Mouse (Mus musculus): ENCODE measurements around the gene Spc24. TPM values are rescaled to one million over a fixed set of nuclear protein-coding genes. Genes with fewer than 3 reads are reported as not detected.
A peak's percentile ranks its signal among the peaks of the same experiment; 100 is the strongest.

Spc24 gene
- polyA plus RNA-seq, 1 experiment = 80.1 TPM

- peaks cover 34% of the 10 kb centered on the region for H3K36me3 ChIP-seq (ENCODE audit: control insufficient read depth, insufficient read depth)
- no peak overlapping the region for H3K4me3 ChIP-seq (ENCODE audit: insufficient read depth, poor library complexity, severe bottlenecking)
- no peaks in the 10 kb centered on the region for H3K79me3 ChIP-seq (ENCODE audit: low read depth)
Observed at GRCm38 (mm10) chr9:21767896-21768295, 7.8 kb upstream of the Spc24 start.

GRCm38 (mm10) chr9:21764084-21764999 is 4.2 kb upstream of the Spc24 start:
- Histone ChIP-seq H3K36me3 (ENCODE audit: control insufficient read depth, insufficient read depth) (peaks cover 16% of the 10 kb centered on the region), H3ac (ENCODE audit: control insufficient read depth, insufficient read length, low read depth) (no peak overlapping the region), H3K79me3 (ENCODE audit: low read depth) (peaks cover 4% of the 10 kb centered on the region), H3K79me2 (ENCODE audit: control insufficient read depth, insufficient read depth) (peaks cover 7% of the 10 kb centered on the region), H3K27me3 (ENCODE audit: control insufficient read depth, insufficient read depth, insufficient read length) (no peaks in the 10 kb centered on the region), H3K4me3 (ENCODE audit: insufficient read depth, poor library complexity, severe bottlenecking) (no peak overlapping the region)
- TF ChIP-seq MYOG (IDR thresholded peaks at IDR 0.05; ENCODE audit: control insufficient read depth, extremely low read depth, insufficient read length) (no peak), CTCF (IDR thresholded peaks at IDR 0.05; ENCODE audit: control insufficient read depth, insufficient read depth, insufficient read length) (no peak), CEBPB (IDR thresholded peaks at IDR 0.05; ENCODE audit: low read depth) (no peak), MAX (IDR thresholded peaks at IDR 0.05) (no peak), USF1 (IDR thresholded peaks at IDR 0.05; ENCODE audit: low read depth) (no peak), MYOD1 (IDR thresholded peaks at IDR 0.05; ENCODE audit: control insufficient read depth, insufficient read length, low read depth) (no peak), FOSL1 (IDR thresholded peaks at IDR 0.05; ENCODE audit: insufficient read depth, low read length, poor library complexity, severe bottlenecking) (no peak)

More at GRCm38 (mm10) chr9:21767896-21768295, 7.8 kb upstream of the Spc24 start:
- Histone ChIP-seq H3K27me3 (ENCODE audit: control insufficient read depth, insufficient read depth, insufficient read length) (no peaks in the 10 kb centered on the region), H3K79me2 (ENCODE audit: control insufficient read depth, insufficient read depth) (no peaks in the 10 kb centered on the region), H3ac (ENCODE audit: control insufficient read depth, insufficient read length, low read depth) (no peak overlapping the region)
- TF ChIP-seq CTCF (IDR thresholded peaks at IDR 0.05; ENCODE audit: control insufficient read depth, insufficient read depth, insufficient read length) (no peak), CEBPB (IDR thresholded peaks at IDR 0.05; ENCODE audit: low read depth) (no peak), USF1 (IDR thresholded peaks at IDR 0.05; ENCODE audit: low read depth) (no peak), MAX (IDR thresholded peaks at IDR 0.05) (no peak), MYOG (IDR thresholded peaks at IDR 0.05; ENCODE audit: control insufficient read depth, extremely low read depth, insufficient read length) (no peak)

- TF ChIP-seq MYOD1 (IDR thresholded peaks at IDR 0.05; ENCODE audit: control insufficient read depth, insufficient read length, low read depth) = no peak
- no peak for TF ChIP-seq MYOG (IDR thresholded peaks at IDR 0.05; ENCODE audit: control insufficient read depth, extremely low read depth, insufficient read length)
- TF ChIP-seq MAX (IDR thresholded peaks at IDR 0.05) = no peak
- Histone ChIP-seq H3K4me3 (ENCODE audit: insufficient read depth, poor library complexity, severe bottlenecking) (no peak overlapping the region), H3K27me3 (ENCODE audit: control insufficient read depth, insufficient read depth, insufficient read length) (no peaks in the 10 kb centered on the region), H3K79me2 (ENCODE audit: control insufficient read depth, insufficient read depth) (peaks cover 29% of the 10 kb centered on the region), H3K79me3 (ENCODE audit: low read depth) (peaks cover 18% of the 10 kb centered on the region), H3ac (ENCODE audit: control insufficient read depth, insufficient read length, low read depth) (no peak overlapping the region), H3K36me3 (ENCODE audit: control insufficient read depth, insufficient read depth) (peaks cover 11% of the 10 kb centered on the region)
Observed at GRCm38 (mm10) chr9:21762135-21762534, 2.0 kb upstream of the Spc24 start.

GRCm38 (mm10) chr9:21759718-21760117 is 385 bp downstream of the Spc24 start:
- TF ChIP-seq MYOG (IDR thresholded peaks at IDR 0.05; ENCODE audit: control insufficient read depth, extremely low read depth, insufficient read length) (no peak), MAX (IDR thresholded peaks at IDR 0.05) (no peak), FOSL1 (IDR thresholded peaks at IDR 0.05; ENCODE audit: insufficient read depth, low read length, poor library complexity, severe bottlenecking) (no peak), MYOD1 (IDR thresholded peaks at IDR 0.05; ENCODE audit: control insufficient read depth, insufficient read length, low read depth) (no peak), CEBPB (IDR thresholded peaks at IDR 0.05; ENCODE audit: low read depth) (no peak)
- Histone ChIP-seq H3ac (ENCODE audit: control insufficient read depth, insufficient read length, low read depth) (peak overlapping the region; percentile 94), H3K79me2 (ENCODE audit: control insufficient read depth, insufficient read depth) (peaks cover 44% of the 10 kb centered on the region), H3K36me3 (ENCODE audit: control insufficient read depth, insufficient read depth) (peaks cover 20% of the 10 kb centered on the region), H3K27me3 (ENCODE audit: control insufficient read depth, insufficient read depth, insufficient read length) (no peaks in the 10 kb centered on the region), H3K79me3 (ENCODE audit: low read depth) (peaks cover 30% of the 10 kb centered on the region), H3K4me3 (ENCODE audit: insufficient read depth, poor library complexity, severe bottlenecking) (peak overlapping the region; percentile 74)

- peaks cover 31% of the 10 kb centered on the region for H3K79me3 ChIP-seq (ENCODE audit: low read depth)
- no peaks in the 10 kb centered on the region for H3K27me3 ChIP-seq (ENCODE audit: control insufficient read depth, insufficient read depth, insufficient read length)
- H3K36me3 ChIP-seq (ENCODE audit: control insufficient read depth, insufficient read depth) = peaks cover 20% of the 10 kb centered on the region
- TF ChIP-seq FOSL1 (IDR thresholded peaks at IDR 0.05; ENCODE audit: insufficient read depth, low read length, poor library complexity, severe bottlenecking) (no peak), CEBPB (IDR thresholded peaks at IDR 0.05; ENCODE audit: low read depth) (no peak), CTCF (IDR thresholded peaks at IDR 0.05; ENCODE audit: control insufficient read depth, insufficient read depth, insufficient read length) (no peak), MYOD1 (IDR thresholded peaks at IDR 0.05; ENCODE audit: control insufficient read depth, insufficient read length, low read depth) (no peak), MYOG (IDR thresholded peaks at IDR 0.05; ENCODE audit: control insufficient read depth, extremely low read depth, insufficient read length) (no peak), MAX (IDR thresholded peaks at IDR 0.05) (no peak), USF1 (IDR thresholded peaks at IDR 0.05; ENCODE audit: low read depth) (no peak)
- H3ac ChIP-seq (ENCODE audit: control insufficient read depth, insufficient read length, low read depth) = no peak overlapping the region
- peaks cover 44% of the 10 kb centered on the region for H3K79me2 ChIP-seq (ENCODE audit: control insufficient read depth, insufficient read depth)
- peak overlapping the region; percentile 74 for H3K4me3 ChIP-seq (ENCODE audit: insufficient read depth, poor library complexity, severe bottlenecking)
Observed at GRCm38 (mm10) chr9:21758576-21759529, 1.2 kb downstream of the Spc24 start.

Measured in C2C12 (cell line).